Mouse (Mus musculus) forelimb bud, embryonic 11.5 days (tissue): Measurements from ENCODE around the gene Usp20.

Experiments
- DNase-seq: peaks from one replicate; pipeline ENCODE4 v3.0.0-alpha.2; 2012; ENCODE audit warnings: low read depth, low spot score

The Usp20 gene

DNA sequence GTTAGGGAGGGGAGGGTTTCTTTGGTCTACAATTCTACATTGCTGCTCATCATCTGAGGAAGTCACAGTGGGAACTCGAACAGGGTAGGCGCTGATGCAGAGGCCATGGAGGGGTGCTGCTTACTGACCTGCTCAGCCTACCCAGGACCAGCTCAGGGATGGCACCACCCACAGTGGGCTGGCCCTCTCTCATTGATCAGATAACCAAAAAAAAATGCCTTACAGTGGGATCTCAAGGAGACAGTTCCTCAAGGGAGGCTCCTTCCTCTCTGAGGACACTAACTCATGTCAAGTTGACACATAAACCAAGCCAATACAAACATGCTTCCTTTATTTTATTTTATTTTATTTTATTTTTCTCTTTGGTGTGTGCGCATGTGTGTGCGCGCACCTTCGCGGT, 87.4 kb downstream of the Usp20 start:
- DNase-seq, result no peak
